Mouse (Mus musculus) bone marrow, adult 2 months (tissue): ENCODE measurements around the gene Eml2.

ENCODE experiments used
- CTCF ChIP-seq: fragments of 200-500 bp; IDR thresholded peaks from 2 replicates; pipeline ENCODE4 v1.5.1; 2011; ENCODE audit warnings: low read length, control low read depth; ENCODE audit not compliant: control insufficient read depth, insufficient read depth
- POLR2A ChIP-seq: fragments of 200-500 bp; IDR thresholded peaks from 2 replicates; pipeline ENCODE4 v1.6.1; 2011; ENCODE audit warnings: low read depth, mild to moderate bottlenecking, control low read depth, low read length, borderline replicate concordance; ENCODE audit not compliant: control insufficient read depth

DNA sequence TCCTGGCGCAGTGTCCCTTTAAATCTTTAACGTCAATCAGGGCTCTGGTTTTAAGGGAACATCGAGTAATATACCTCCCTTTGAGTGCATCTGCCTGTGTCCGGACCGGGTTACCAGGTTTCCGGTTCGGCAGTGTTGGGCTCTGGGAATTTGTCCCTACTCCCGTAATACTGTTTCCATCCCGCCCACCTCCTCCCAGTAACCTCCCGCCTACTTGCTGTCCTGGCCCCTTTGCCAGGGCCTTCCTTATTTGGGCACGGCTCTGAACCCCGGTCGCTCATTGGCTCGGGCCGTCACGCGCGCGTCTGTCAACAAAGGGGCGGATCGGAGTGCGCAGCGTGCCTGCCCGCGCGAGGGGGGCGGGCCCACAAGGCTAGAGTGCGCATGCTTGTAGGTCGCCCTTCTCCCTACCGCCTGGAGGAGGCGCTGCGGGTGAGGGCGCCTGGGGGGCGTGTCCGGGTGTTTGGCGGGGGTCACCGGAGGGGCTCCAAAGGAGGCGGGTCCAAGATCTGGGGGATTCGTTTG, 44.8 kb upstream of the Eml2 start:
- TF ChIP-seq CTCF (peak; percentile 57), POLR2A (no peak)
